Mouse (Mus musculus): ENCODE results near the gene Pth.

The Pth gene

GRCm38 (mm10) chr7:113388470-113388869 lies at the start of gene Pth:
Gene Pth (minus strand): TSS chr7:113388570.
- no peak for ATAC-seq (ENCODE audit: low TSS enrichment)

DNA sequence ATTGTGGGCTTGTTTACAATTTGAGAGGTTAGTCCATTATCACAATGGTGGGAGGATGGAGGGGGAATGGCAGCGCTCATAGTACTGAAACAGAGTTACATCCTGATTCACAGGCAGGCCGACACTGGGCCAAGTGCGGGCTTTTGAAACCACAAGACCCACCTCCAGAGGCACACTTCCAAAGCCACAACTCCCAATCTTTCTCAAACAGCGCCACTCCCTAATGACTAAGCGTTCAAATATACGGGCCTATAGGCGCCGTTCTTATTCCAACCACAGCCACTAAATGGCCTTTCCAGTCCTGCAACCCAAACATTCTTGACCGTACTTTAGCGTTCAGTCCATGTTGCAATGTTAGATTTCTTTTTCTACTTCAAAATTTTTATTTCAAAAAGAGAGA lies 47.9 kb upstream of the Pth start:
- no peak for ATAC-seq (ENCODE audit: low TSS enrichment)

DNA sequence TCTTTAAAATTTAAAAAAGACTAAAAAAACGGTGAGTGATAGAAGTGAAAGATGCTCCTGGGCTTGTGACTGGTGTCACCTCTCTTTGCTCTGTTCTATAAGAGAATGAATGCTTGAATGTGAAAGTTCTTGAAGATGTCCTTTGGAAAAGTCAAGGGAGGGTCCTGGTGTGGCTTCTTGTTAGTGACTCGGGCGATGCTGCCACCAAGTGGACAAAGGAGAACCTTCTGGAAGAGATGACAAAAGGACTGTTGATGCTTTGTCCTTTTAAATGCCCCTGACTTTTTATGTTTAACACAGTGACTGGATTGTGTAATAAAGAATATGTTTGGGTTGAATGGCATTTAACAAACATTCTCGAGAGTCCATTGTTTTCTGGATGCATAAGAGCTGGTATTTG lies 45.9 kb upstream of the Pth start:
- no peak; the same call in 1 of the 2 replicates for ATAC-seq (ENCODE audit: low TSS enrichment)

DNA sequence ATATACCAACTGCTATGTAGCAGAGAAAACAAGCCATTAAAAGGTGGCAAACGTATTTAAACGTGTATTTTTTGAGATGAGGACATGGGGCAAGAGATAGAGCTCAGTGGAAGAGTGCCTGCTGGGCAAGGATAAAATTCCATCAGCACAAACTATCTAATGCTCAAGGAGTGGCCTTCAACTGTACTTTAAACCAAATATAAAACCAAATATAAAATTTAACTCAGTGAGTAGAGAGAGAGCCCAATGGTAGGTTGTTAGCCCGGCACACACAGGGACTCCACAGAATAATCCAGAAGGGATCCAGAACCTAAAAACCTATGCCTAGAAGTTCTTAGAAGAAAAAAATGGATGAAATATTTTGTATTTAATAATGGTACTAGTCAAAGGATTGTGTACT lies 45.1 kb upstream of the Pth start:
- ATAC-seq (ENCODE audit: low TSS enrichment) = no peak

DNA sequence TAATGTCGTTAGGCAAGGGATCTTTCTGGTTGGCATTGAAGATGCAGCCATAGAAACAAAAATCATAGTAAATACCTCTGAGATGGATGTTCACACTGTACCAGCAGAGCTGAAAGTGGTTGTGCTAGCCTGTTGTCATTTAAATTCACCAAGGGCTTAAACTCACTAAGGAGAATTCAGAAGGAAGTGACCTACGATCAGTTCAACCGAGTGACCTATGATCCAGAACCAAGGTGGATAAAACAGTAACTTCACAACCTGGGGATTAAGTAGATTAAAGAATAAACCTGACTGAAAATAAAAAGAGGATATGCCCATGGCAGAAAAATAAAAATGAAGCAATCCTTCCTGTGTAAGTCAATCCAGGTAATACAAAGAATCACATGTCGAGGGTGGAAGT lies 44.5 kb upstream of the Pth start:
- no peak for ATAC-seq (ENCODE audit: low TSS enrichment)

DNA sequence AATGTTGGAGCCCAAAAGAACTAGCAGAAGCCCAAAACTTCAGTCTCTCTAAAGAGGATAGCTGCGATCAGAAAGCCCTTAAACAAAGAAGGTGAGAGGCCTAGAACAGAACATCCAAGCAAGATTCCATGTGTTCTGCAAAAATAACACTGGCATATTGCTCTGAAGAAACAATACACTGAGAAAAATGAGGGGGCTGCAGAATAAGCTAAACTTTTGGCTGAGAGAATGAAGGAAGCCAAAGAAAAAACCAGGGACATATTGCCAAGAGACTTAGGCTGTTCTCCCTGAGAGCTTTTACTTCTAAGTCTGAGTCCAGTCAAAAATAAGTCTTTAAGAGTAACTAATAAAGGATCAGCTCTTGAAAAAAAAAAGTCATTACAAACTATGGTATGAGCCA lies 32.4 kb upstream of the Pth start:
- peak; percentile 83 for ATAC-seq (ENCODE audit: low TSS enrichment)

DNA sequence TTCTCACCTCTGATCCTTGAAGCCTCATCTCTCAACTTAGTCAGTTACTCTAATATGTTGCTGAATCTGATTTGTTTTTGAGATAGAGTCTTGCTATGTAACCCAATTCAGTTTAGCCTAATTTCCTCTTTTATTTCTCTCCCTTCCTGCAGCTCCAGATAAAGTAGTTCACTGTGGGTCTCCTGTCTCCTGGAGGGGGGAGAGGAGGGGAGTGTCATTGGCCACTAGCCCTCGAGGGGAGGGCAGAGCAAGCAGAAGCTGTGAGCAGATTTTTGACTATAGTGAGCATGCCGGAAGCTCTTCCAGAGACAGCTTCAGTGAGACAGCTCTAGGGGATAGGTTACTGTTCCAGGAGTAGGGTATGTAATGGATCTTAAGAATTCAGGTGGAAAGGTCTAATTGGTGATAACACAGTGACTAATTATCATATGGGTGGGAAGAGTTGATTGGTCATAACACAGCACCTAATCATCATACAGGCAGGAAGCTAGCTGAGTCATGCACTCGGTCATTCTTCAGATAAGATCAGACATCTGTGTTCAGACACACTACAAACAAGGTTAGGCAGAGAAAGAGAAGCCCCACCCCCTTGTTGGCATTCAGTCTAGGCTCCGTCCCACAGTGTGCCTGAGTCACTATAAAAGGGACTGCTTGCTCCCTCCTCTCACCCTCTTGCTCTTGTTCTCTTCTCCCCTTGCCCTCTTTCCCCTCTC lies 30.9 kb upstream of the Pth start:
- no peak for ATAC-seq (ENCODE audit: low TSS enrichment)

GRCm38 (mm10) chr7:113416536-113416935 lies 28.2 kb upstream of the Pth start:
- no peak for ATAC-seq (ENCODE audit: low TSS enrichment)

GRCm38 (mm10) chr7:113415256-113415655 lies 26.9 kb upstream of the Pth start:
- peak; percentile 76 for ATAC-seq (ENCODE audit: low TSS enrichment)

DNA sequence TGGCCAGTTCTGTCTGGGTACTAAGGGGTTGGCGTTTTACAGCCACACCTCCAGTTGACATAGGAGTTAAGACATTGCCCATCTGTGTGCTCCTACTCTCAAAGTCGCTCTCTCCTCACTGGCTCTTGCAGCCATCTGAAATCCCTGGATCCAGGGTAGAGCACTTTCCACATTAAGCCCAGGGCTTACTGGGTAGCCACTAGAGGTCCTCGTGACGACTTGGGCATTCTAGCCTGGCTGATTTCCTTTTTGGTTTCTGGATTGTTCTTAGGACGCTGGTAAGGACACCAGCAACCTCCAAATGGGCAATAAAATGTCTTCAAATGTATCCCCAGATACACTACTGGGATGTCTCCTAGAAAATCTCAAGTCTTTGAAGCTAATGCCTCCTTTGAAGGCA lies 20.3 kb upstream of the Pth start:
- ATAC-seq (ENCODE audit: low TSS enrichment) = no peak

DNA sequence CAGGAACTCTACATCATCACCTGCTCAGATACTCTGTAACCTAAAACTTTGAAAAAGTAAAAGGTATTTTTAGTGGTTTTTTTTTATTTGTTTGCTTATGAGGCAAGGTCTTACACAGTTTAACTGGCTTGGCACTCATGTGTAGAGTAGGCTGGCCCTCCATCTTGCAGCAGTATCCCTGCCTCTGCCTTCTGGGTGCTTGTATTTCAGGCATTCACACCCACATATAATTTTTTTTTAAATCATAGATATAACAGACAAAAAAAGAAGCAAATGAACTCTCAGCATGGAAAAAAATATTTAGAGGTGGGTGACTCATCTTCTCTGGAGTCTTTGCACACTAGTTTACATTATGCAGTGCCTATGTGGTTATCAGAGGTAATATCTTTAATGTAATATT lies 9.7 kb upstream of the Pth start:
- peak; percentile 94 for ATAC-seq (ENCODE audit: low TSS enrichment)

- no peak for ATAC-seq (ENCODE audit: low TSS enrichment)
Observed at GRCm38 (mm10) chr7:113396661-113397060, 8.3 kb upstream of the Pth start.

DNA sequence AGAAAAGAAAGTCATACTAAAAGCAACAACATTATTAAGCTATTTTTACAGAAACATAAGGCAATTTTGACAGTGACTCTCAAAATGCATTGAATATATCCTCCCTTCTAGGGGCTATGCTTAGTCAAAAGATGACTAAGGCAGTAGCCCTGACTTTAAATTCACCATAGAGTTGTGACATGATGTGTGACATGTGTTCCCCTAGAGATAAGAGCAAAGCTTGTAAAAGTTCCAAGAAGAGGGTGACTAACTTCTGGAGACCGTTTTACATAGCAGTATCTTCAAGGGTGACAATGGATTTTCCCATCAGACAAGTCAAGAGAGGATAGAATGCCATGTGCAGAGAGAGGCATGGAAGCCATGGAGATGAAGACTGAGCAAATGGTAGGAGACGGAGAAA lies 3.2 kb upstream of the Pth start:
- ATAC-seq (ENCODE audit: low TSS enrichment) = no peak

GRCm38 (mm10) chr7:113377875-113378658 lies 10.3 kb downstream of the Pth start:
- ATAC-seq (ENCODE audit: low TSS enrichment) = peak; percentile 100

DNA sequence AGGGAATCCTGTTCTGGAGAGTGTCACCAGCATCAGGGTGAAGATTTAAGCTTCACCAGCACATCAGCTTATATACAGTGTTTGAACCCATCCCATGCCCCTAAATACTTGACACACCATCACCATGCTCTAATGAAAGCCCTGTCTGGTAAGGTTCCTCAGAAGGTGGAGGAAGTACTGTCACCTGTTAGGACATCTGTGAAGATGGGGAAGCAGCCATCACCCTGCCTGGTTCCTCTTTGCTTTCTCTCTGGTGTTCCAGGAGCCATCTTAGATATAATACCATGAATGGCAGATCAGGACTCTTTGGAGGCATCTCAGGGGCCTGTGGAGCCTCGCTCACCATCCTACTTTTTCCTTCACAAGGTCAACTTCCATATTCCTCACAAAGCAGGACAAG lies 15.7 kb downstream of the Pth start:
- no peak for ATAC-seq (ENCODE audit: low TSS enrichment)

DNA sequence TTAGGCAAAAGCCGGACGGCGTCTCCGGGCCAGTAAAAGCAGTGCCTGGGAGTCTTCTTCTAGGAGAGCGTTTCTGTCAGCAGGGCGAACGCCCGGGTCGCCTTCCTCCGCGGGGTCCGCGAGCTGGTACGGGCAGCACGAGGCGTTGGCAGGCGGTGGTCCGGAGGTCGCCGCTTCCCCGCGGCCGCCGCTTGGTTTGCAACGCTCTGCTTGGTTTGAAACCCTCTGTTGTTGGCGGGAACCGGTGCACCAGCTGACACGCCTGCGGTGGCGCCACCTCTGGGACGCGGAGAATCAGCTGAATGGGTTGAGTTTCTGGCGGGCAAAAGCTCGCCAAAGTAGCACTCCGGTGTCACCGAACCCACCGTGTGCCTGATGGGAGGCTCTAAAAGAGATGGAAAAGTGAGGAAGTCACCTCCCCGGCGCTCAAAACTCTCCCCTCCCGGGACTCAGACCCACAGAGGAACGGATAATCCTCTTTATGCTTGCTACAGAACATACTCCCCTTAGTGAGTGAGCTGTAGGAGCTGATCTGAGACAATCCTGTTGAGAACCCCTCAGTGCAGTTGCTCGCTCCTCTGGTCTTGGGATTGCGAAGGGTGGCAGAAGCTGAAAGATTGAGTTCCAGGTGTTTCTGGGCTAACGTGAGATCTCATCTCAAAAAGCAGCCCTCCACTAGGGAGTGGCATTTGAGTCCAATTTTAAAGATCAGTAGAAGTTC lies 18.6 kb downstream of the Pth start:
- ATAC-seq (ENCODE audit: low TSS enrichment) = peak; percentile 68

GRCm38 (mm10) chr7:113368746-113369619 lies 19.4 kb downstream of the Pth start, which contains the start of gene Btbd10:
Gene Btbd10 (minus strand): TSS chr7:113369392.
- peak; percentile 97 for ATAC-seq (ENCODE audit: low TSS enrichment)

DNA sequence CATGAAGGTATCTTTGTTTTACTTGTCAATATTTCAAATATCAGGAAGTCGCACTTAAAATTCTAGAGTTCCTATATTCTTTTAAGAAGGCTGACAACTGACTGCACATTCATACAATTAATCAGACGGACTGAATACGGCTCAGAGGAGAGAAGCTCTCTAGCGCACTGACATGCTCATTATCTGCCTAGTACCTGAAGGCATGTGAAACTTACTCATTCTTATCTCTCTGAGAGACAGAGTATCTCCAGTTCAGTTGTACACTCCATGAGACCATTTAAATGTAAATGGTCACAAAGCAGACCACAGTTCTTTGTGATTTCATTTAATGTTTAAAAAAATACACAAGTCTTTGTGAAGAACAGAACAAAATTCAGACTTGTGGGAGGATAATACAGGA lies 20.9 kb downstream of the Pth start:
- no peak for ATAC-seq (ENCODE audit: low TSS enrichment)

DNA sequence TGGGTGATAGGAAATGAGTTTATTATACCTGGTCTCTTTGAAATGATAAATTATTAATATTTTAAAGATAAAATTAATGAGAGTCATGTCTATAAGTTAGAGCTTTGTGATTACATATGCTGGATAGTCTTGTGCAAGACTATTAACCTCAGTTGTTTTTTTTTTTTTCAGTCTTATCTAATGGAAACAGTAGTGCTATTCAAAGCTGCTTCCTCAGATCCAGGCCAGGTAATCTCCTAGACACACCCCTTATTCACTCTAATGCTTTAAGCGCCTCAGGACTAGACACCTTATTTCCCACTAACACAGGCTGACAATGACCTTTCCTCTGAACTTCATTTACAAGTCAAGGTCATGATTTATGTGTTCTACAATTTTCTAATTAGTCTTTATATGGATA lies 39.3 kb downstream of the Pth start:
- ATAC-seq (ENCODE audit: low TSS enrichment) = no peak

DNA sequence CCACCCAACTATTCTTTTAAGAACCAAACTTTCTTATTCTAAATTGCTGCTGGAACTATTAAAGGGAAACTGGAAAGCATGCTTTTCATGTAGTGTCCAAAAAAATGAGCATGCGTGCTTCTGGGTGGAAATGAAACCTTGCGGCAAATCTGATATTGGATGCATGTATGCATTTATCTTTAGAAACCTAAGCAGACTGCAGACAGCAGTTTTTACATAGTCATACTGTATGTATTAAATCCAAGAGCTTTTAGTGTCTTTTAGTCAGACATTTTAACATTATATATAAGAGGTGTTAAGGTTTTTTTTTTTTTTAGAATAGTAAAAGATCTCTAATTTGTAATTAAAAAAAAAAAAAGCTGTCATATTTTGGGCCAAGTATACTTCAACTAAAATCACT lies 40.7 kb downstream of the Pth start:
- ATAC-seq (ENCODE audit: low TSS enrichment) = peak; percentile 42; the same call in 1 of the 2 replicates

DNA sequence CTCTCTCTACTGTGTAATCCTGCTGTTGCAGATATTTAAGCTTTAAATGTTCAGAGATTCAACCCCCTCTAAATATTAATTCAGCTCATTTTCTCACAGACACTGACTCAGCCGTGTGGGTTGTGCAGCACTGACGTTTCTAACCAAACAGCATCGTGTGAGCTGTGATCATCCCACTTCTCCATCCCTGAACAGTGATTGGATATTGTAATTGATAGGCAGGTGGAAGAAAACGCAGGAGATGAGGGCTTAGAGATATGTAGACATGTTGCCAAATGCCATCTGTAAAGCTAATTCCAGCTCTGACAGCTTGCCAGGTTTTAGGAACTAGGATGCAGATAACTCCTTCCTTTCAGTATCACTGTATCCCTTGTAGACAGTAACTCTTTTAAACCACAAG lies 41.1 kb downstream of the Pth start:
- ATAC-seq (ENCODE audit: low TSS enrichment) = peak; percentile 98

Data from frontal cortex, adult (tissue).